Mouse (Mus musculus) MEL (cell line): ENCODE measurements around the gene Mef2b. TPM values are rescaled to one million over a fixed set of nuclear protein-coding genes. Genes with fewer than 3 reads are reported as not detected.
A peak's percentile ranks its signal among the peaks of the same experiment; 100 is the strongest.
"Not testable (repeated sequence)": the region's sequence is repeated elsewhere in the genome, so short reads cannot be mapped to it uniquely, and the experiment has no call there.

Experiments used
- DNase-seq: peaks from one replicate; pipeline ENCODE4 v3.0.0; 2011; ENCODE audit warnings: low read depth, low spot score
- H3K27ac ChIP-seq: 2 replicates; pipeline ENCODE4 v1.5.1; 2012; ENCODE audit warnings: low read depth, mild to moderate bottlenecking, control low read depth, low read length, moderate library complexity; ENCODE audit not compliant: control insufficient read depth
- H3K27me3 ChIP-seq, 2 experiments: fragments of 150-350 bp in 1 of 2; sonication (generic) in 1 of 2; 2 replicates each; pipeline ENCODE4 v1.6.1; 2012; ENCODE audit warnings: low read length in 2 of 2, mild to moderate bottlenecking in 2 of 2, improper control_type of control experiment in 1 of 2, moderate library complexity in 1 of 2; ENCODE audit not compliant: insufficient read depth in 2 of 2, control insufficient read depth in 1 of 2
- H3K36me3 ChIP-seq, 2 experiments: 2 replicates each; pipeline ENCODE4 v1.6.1; 2012 to 2014; ENCODE audit warnings: low read length in 2 of 2, improper control_type of control experiment in 1 of 2, inconsistent platforms in 1 of 2, mild to moderate bottlenecking in 1 of 2; ENCODE audit not compliant: insufficient read depth in 2 of 2, control insufficient read depth in 1 of 2
- H3K4me1 ChIP-seq, 2 experiments: fragments of 150-350 bp in 1 of 2; sonication (generic) in 1 of 2; 2 replicates each; pipeline ENCODE4 v1.6.1; 2012; ENCODE audit warnings: low read length in 2 of 2, improper control_type of control experiment in 1 of 2, mild to moderate bottlenecking in 1 of 2; ENCODE audit not compliant: insufficient read depth in 2 of 2, control insufficient read depth in 1 of 2
- H3K4me3 ChIP-seq, 2 experiments: fragments of 150-350 bp in 1 of 2; sonication (generic) in 1 of 2; 2 replicates each; pipeline ENCODE4 v1.5.1; 2012; ENCODE audit warnings: low read depth in 2 of 2, low read length in 2 of 2, mild to moderate bottlenecking in 2 of 2, moderate library complexity in 2 of 2, control low read depth in 1 of 2, improper control_type of control experiment in 1 of 2; ENCODE audit not compliant: control insufficient read depth in 1 of 2, insufficient read depth in 1 of 2
- H3K79me2 ChIP-seq: 2 replicates; pipeline ENCODE4 v1.6.1; 2012; ENCODE audit warnings: mild to moderate bottlenecking, low read length, moderate library complexity; ENCODE audit not compliant: control insufficient read depth, poor library complexity, insufficient read depth
- H3K9ac ChIP-seq: 2 replicates; pipeline ENCODE4 v1.6.1; 2012; ENCODE audit warnings: low read depth, mild to moderate bottlenecking, control low read depth, low read length, moderate library complexity; ENCODE audit not compliant: control insufficient read depth, poor library complexity, severe bottlenecking
- H3K9me3 ChIP-seq: fragments of 150-350 bp; sonication (generic); replicated peaks from 2 replicates; pipeline ENCODE4 v1.6.1; 2012; ENCODE audit warnings: mild to moderate bottlenecking, low read length, improper control_type of control experiment, moderate library complexity; ENCODE audit not compliant: insufficient read depth
- CHD1 ChIP-seq: IDR thresholded peaks from 2 replicates; pipeline ENCODE4 v1.6.1; 2012; ENCODE audit warnings: low read depth, mild to moderate bottlenecking, inconsistent platforms, low read length, improper control_type of control experiment
- CHD2 ChIP-seq: IDR thresholded peaks from 2 replicates; pipeline ENCODE4 v1.6.1; 2011; ENCODE audit warnings: low read length, improper control_type of control experiment
- ELF1 ChIP-seq: IDR thresholded peaks from 2 replicates; pipeline ENCODE4 v1.6.1; 2014; ENCODE audit warnings: low read depth, mild to moderate bottlenecking, inconsistent platforms, low read length, improper control_type of control experiment, moderate library complexity
- GABPA ChIP-seq: IDR thresholded peaks from 2 replicates; pipeline ENCODE4 v1.6.1; 2012; ENCODE audit warnings: low read depth, mild to moderate bottlenecking, inconsistent platforms, low read length, improper control_type of control experiment, moderate library complexity
- JUND ChIP-seq: IDR thresholded peaks from 2 replicates; pipeline ENCODE4 v1.6.1; 2011; ENCODE audit warnings: low read depth, mild to moderate bottlenecking, improper control_type of control experiment, low read length
- KAT2A ChIP-seq: conservative IDR thresholded peaks from 2 replicates; pipeline ENCODE4 v1.6.1; 2012; ENCODE audit warnings: low read depth, low read length, improper control_type of control experiment, inconsistent platforms
- MEF2A ChIP-seq: IDR thresholded peaks from 2 replicates; pipeline ENCODE4 v1.6.1; 2014; ENCODE audit warnings: low read depth, mild to moderate bottlenecking, inconsistent platforms, low read length, improper control_type of control experiment; ENCODE audit not compliant: poor library complexity, insufficient replicate concordance, severe bottlenecking; ENCODE audit errors: extremely low read depth
- POLR2AphosphoS5 ChIP-seq: IDR thresholded peaks from 2 replicates; pipeline ENCODE4 v1.6.1; 2012; ENCODE audit warnings: low read depth, borderline replicate concordance, mild to moderate bottlenecking, inconsistent platforms, low read length, moderate library complexity, mixed read lengths
- SIN3A ChIP-seq: IDR thresholded peaks from 2 replicates; pipeline ENCODE4 v1.6.1; 2012; ENCODE audit warnings: low read length, improper control_type of control experiment, inconsistent platforms
- UBTF ChIP-seq: IDR thresholded peaks from 2 replicates; pipeline ENCODE4 v1.6.1; 2012; ENCODE audit warnings: low read depth, mild to moderate bottlenecking, inconsistent platforms, low read length, improper control_type of control experiment, moderate library complexity, borderline replicate concordance; ENCODE audit not compliant: insufficient read depth
- USF1 ChIP-seq: IDR thresholded peaks from 2 replicates; pipeline ENCODE4 v1.6.1; 2014; ENCODE audit warnings: low read depth, mild to moderate bottlenecking, inconsistent platforms, low read length, improper control_type of control experiment, moderate library complexity
- ZC3H11A ChIP-seq: IDR thresholded peaks from 2 replicates; pipeline ENCODE4 v1.6.1; 2012; ENCODE audit warnings: low read depth, mild to moderate bottlenecking, inconsistent platforms, low read length, improper control_type of control experiment
- ZKSCAN1 ChIP-seq: IDR thresholded peaks from 2 replicates; pipeline ENCODE4 v1.6.1; 2012; ENCODE audit warnings: low read depth, mild to moderate bottlenecking, inconsistent platforms, low read length, improper control_type of control experiment, moderate library complexity
- ZMIZ1 ChIP-seq: IDR thresholded peaks from 2 replicates; pipeline ENCODE4 v1.6.1; 2012; ENCODE audit warnings: low read depth, mild to moderate bottlenecking, inconsistent platforms, low read length, improper control_type of control experiment, moderate library complexity
- polyA plus RNA-seq, 2 experiments: library from polyadenylated mRNA; stranded (reverse) in 1 of 2; unstranded in 1 of 2; fragments of >175 nt in 1 of 2; fragments of >200 nt in 1 of 2; gene quantifications; 2 replicates each; pipeline versions ENCODE4 v1.2.1 to v1.2.4; 2012; ENCODE audit warnings: low replicate concordance in 2 of 2, low read depth in 1 of 2; ENCODE audit not compliant: insufficient read length in 2 of 2, insufficient read depth in 1 of 2, missing spikeins in 1 of 2
- total RNA-seq: library from RNA; depleted of rRNA; stranded (reverse); fragments of 300-350 nt; gene quantifications from 2 replicates; pipeline ENCODE4 v1.2.3, GENCODE M21; 2012

The Mef2b gene
- total and polyA plus RNA-seq, 3 experiments: 2.0 to 6.5 TPM; not detected in 1

DNA sequence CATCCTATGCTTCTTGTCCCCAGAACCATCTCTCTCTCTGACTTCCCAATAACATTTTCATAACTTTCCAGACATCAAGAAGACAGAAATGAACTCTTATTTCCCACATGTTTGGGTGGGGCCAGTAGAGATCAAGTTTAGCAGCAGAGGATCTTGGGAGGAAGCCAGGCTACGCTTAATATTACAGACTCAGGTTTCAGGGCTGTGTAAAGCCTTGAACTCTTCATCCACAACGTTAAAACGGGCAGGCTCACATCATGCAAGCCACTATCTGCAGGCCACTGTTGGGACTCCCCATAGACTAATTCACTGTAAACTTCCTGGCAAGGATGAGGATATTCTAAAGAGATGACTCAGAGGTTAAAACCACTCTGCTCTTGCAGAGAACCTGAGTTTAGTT, 74.9 kb downstream of the Mef2b start (continued):
- TF ChIP-seq CHD1 (no peak), CHD2 (no peak), ZMIZ1 (no peak), ZKSCAN1 (no peak), JUND (no peak), POLR2AphosphoS5 (no peak), ELF1 (no peak), USF1 (no peak)

DNA sequence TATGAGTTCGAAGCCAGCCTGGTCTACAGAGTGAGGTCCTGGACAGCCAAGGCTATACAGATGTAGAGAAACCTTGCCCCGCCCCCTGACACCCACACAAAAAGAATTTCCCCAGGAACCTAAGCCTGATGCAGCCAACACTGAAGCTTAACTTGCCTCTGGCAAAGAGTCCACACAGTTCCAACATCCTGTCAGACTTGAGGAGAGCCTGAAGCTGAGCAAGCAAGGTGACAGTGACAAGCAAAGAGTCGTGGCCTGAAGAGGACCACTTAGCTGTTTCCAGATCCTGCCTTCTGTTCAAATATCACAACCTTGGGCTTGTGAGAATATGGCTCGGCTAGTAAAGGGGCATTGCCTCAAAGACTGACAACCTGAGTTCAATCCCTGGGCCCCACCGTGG, 75.6 kb downstream of the Mef2b start:
- no peaks in the 10 kb centered on the region for H3K27me3 ChIP-seq
- H3K9me3 ChIP-seq: no peaks in the 10 kb centered on the region
- H3K79me2 ChIP-seq: peaks cover 16% of the 10 kb centered on the region
- H3K4me3 ChIP-seq: no peak overlapping the region
- TF ChIP-seq UBTF (no peak), KAT2A (no peak), MEF2A (no peak), ZC3H11A (no peak), SIN3A (no peak), GABPA (no peak)
- no peak overlapping the region; the same call in 1 of the 2 replicates for H3K9ac ChIP-seq
- H3K4me1 ChIP-seq: peaks cover 11 to 38% of the 10 kb centered on the region in 2 experiments
- H3K27ac ChIP-seq: peak overlapping the region; percentile 79
- peak; percentile 32 for DNase-seq
- H3K36me3 ChIP-seq: peaks cover 0 to 29% of the 10 kb centered on the region in 2 experiments; a peak in 2 of 4 replicates

DNA sequence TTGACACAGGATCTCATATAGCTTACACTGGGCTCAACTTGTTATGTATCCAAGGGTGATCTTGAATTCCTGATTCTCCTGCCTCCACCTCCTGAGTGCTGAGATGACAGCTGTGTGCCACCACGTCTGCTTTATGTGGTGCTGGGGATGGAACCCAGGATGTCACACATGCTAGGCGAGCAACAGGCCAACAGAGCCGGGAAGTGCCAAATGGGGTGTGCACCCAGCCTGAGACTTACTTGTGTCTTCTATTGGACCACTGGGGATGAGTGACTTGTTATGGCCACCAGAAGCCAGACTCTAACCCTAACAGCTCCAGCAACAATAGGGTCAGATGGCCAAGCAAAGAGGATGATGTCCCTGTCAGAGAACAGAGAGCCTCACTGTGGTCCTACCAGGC, 76.7 kb downstream of the Mef2b start:
- H3K79me2 ChIP-seq, H3K9ac ChIP-seq, DNase-seq, H3K27ac ChIP-seq, H3K9me3 ChIP-seq, H3K27me3 ChIP-seq, H3K4me3 ChIP-seq: not testable (repeated sequence)
- peaks cover 11 to 29% of the 10 kb centered on the region in 2 experiments for H3K4me1 ChIP-seq
- peaks cover 0 to 24% of the 10 kb centered on the region in 2 experiments; a peak in 2 of 4 replicates for H3K36me3 ChIP-seq
